Mouse (Mus musculus) hindbrain, embryonic 11.5 days (tissue): ENCODE data around the gene Krtap10-10. TPM values are rescaled to one million over a fixed set of nuclear protein-coding genes. Genes with fewer than 3 reads are reported as not detected.

Experiments
- ATAC-seq: fragments of 200-750 bp; cut with Nextera tagmentation; 2 replicates; pipeline ENCODE4 v1.8.0; 2017; ENCODE audit warnings: mild to moderate bottlenecking, moderate TSS enrichment, moderate library complexity; ENCODE audit not compliant: low FRiP score
- DNase-seq: peaks from one replicate; pipeline ENCODE4 v3.0.0-alpha.2; 2015; ENCODE audit warnings: low spot score
- H3K27ac ChIP-seq: fragments of 300-500 bp; sonication (generic); 2 replicates; pipeline ENCODE4 v1.5.1; 2014; ENCODE audit warnings: mild to moderate bottlenecking, low read depth, low read length
- H3K27me3 ChIP-seq: fragments of 300-500 bp; sonication (generic); 2 replicates; pipeline ENCODE4 v1.6.1; 2014; ENCODE audit warnings: mild to moderate bottlenecking, low read length, moderate library complexity, mixed read lengths; ENCODE audit not compliant: control insufficient read depth, insufficient read depth
- H3K36me3 ChIP-seq: fragments of 300-500 bp; sonication (generic); 2 replicates; pipeline ENCODE4 v1.6.1; 2014; ENCODE audit warnings: mild to moderate bottlenecking, low read length, moderate library complexity, mixed read lengths; ENCODE audit not compliant: control insufficient read depth, insufficient read depth
- H3K4me1 ChIP-seq: fragments of 300-500 bp; sonication (generic); replicated peaks from 2 replicates; pipeline ENCODE4 v1.6.1; 2014; ENCODE audit warnings: low read length, mixed read lengths; ENCODE audit not compliant: control insufficient read depth, insufficient read depth
- H3K4me2 ChIP-seq: fragments of 300-500 bp; sonication (generic); replicated peaks from 2 replicates; pipeline ENCODE4 v1.6.1; 2014; ENCODE audit warnings: mild to moderate bottlenecking, low read depth, low read length
- H3K4me3 ChIP-seq: fragments of 300-500 bp; sonication (generic); 2 replicates; pipeline ENCODE4 v1.5.1; 2014; ENCODE audit warnings: low read depth, low read length
- H3K9ac ChIP-seq: fragments of 300-500 bp; sonication (generic); 2 replicates; pipeline ENCODE4 v1.6.1; 2014; ENCODE audit warnings: low read depth, low read length
- H3K9me3 ChIP-seq: fragments of 300-500 bp; sonication (generic); 2 replicates; pipeline ENCODE4 v1.6.1; 2016; ENCODE audit warnings: low read length; ENCODE audit not compliant: control insufficient read depth
- WGBS: fragments of 180-500 bp; shearing (Covaris S2); extraction: QIAGEN DNeasy Blood & Tissue Kit; methylation state at CpG from one replicate; pipeline ENCODE4 v1.1.7; 2014; 5-methylcytosine and 5-hydroxymethylcytosine counted together
- polyA plus RNA-seq: library from polyadenylated mRNA; unstranded; fragments of >200 nt; fragmentation: Nextera tagmentation; extraction: Ambion mirVana; gene quantifications from 2 replicates; pipeline ENCODE4 v1.2.1, GENCODE M21; 2014

Krtap10-10 gene
- polyA plus RNA-seq, 1 experiment from 2014 or later, result not detected

- Histone ChIP-seq H3K27ac (no peak within 1 kb of the TSS), H3K36me3 (no peaks in the 10 kb centered on the region), H3K27me3 (no peaks in the 10 kb centered on the region), H3K4me3 (no peak within 1 kb of the TSS), H3K9ac (no peak within 1 kb of the TSS), H3K4me2 (no peak within 1 kb of the TSS), H3K9me3 (no peaks in the 10 kb centered on the region), H3K4me1 (no peaks in the 10 kb centered on the region)
- ATAC-seq (no peak), DNase-seq (no peak)
- WGBS, result 77% methylated on average over 5 of the region's 5 CpGs
Measured at GRCm38 (mm10) chr10:77811743-77812142, 24.0 kb upstream of the Krtap10-10 start, which contains the start of gene Gm9507. Gene Gm9507 (minus strand): TSS chr10:77811843.

GRCm38 (mm10) chr10:77814382-77814781 is 21.4 kb upstream of the Krtap10-10 start, which contains the start of gene Gm2696:
Gene Gm2696 (plus strand): TSS chr10:77814682.
- Histone ChIP-seq H3K27ac (no peak within 1 kb of the TSS), H3K27me3 (no peaks in the 10 kb centered on the region), H3K4me1 (no peaks in the 10 kb centered on the region), H3K4me3 (no peak within 1 kb of the TSS), H3K9me3 (no peaks in the 10 kb centered on the region), H3K36me3 (no peaks in the 10 kb centered on the region), H3K4me2 (no peak within 1 kb of the TSS), H3K9ac (no peak within 1 kb of the TSS)
- ATAC-seq (no peak), DNase-seq (no peak)
- WGBS, result 37% methylated on average over 4 of the region's 4 CpGs

GRCm38 (mm10) chr10:77815514-77815913 is 20.2 kb upstream of the Krtap10-10 start:
- no peak overlapping the region for H3K4me2 ChIP-seq
- ATAC-seq, result no peak
- no peak overlapping the region for H3K9ac ChIP-seq
- no peaks in the 10 kb centered on the region for H3K36me3 ChIP-seq
- WGBS, result 26% methylated on average over 5 of the region's 5 CpGs
- DNase-seq, result peak; percentile 58
- H3K4me3 ChIP-seq, result no peak overlapping the region
- no peaks in the 10 kb centered on the region for H3K9me3 ChIP-seq
- H3K27ac ChIP-seq, result no peak overlapping the region
- no peaks in the 10 kb centered on the region for H3K4me1 ChIP-seq
- H3K27me3 ChIP-seq, result no peaks in the 10 kb centered on the region

- WGBS, result 96% methylated on average over 4 of the region's 4 CpGs
- ATAC-seq, result no peak
Measured at GRCm38 (mm10) chr10:77818523-77818922, 17.2 kb upstream of the Krtap10-10 start.

GRCm38 (mm10) chr10:77819203-77819602 is 16.5 kb upstream of the Krtap10-10 start:
- no peak overlapping the region for H3K9ac ChIP-seq
- no peak overlapping the region for H3K27ac ChIP-seq
- WGBS, result 43% methylated on average over 4 of the region's 4 CpGs
- H3K9me3 ChIP-seq, result no peaks in the 10 kb centered on the region
- DNase-seq (no peak), ATAC-seq (no peak)
- H3K36me3 ChIP-seq, result no peaks in the 10 kb centered on the region
- no peaks in the 10 kb centered on the region for H3K4me1 ChIP-seq
- no peaks in the 10 kb centered on the region for H3K27me3 ChIP-seq
- H3K4me2 ChIP-seq, result no peak overlapping the region
- no peak overlapping the region for H3K4me3 ChIP-seq

More at GRCm38 (mm10) chr10:77818523-77818922, 17.2 kb upstream of the Krtap10-10 start:
- Histone ChIP-seq H3K4me3 (no peak overlapping the region), H3K27ac (no peak overlapping the region), H3K4me2 (no peak overlapping the region), H3K36me3 (no peaks in the 10 kb centered on the region), H3K27me3 (no peaks in the 10 kb centered on the region), H3K9me3 (no peaks in the 10 kb centered on the region), H3K9ac (no peak overlapping the region), H3K4me1 (no peaks in the 10 kb centered on the region)
- no peak for DNase-seq

GRCm38 (mm10) chr10:77826951-77827350 is 8.8 kb upstream of the Krtap10-10 start, which contains the start of gene Krtap10-4:
Gene Krtap10-4 (minus strand): TSS chr10:77827095.
- Histone ChIP-seq H3K4me2 (no peak within 1 kb of the TSS), H3K27me3 (no peaks in the 10 kb centered on the region), H3K4me1 (no peaks in the 10 kb centered on the region), H3K9me3 (no peaks in the 10 kb centered on the region), H3K9ac (no peak within 1 kb of the TSS), H3K27ac (no peak within 1 kb of the TSS), H3K36me3 (no peaks in the 10 kb centered on the region), H3K4me3 (no peak within 1 kb of the TSS)
- ATAC-seq, result no peak
- 74% methylated on average over 6 of the region's 6 CpGs for WGBS
- no peak for DNase-seq

GRCm38 (mm10) chr10:77839006-77839405 is 3.3 kb downstream of the Krtap10-10 start:
- H3K4me2 ChIP-seq, result no peak overlapping the region
- ATAC-seq, result no peak
- H3K4me1 ChIP-seq, result no peaks in the 10 kb centered on the region
- WGBS, result 76% methylated on average over 6 of the region's 6 CpGs
- H3K36me3 ChIP-seq, result no peaks in the 10 kb centered on the region
- H3K27ac ChIP-seq, result no peak overlapping the region
- H3K9ac ChIP-seq, result no peak overlapping the region
- no peak overlapping the region for H3K4me3 ChIP-seq
- 0 out of 2 replicates have a peak, but pooled peaks cover 3% of the 10 kb centered on the region for H3K9me3 ChIP-seq
- no peak for DNase-seq
- H3K27me3 ChIP-seq, result no peaks in the 10 kb centered on the region

GRCm38 (mm10) chr10:77846503-77846902 is 10.8 kb downstream of the Krtap10-10 start, which contains the start of gene Gm36176:
Gene Gm36176 (plus strand): TSS chr10:77846803.
- H3K4me1 ChIP-seq, result no peaks in the 10 kb centered on the region
- ATAC-seq (no peak), DNase-seq (no peak)
- no peak within 1 kb of the TSS for H3K4me3 ChIP-seq
- no peak within 1 kb of the TSS for H3K4me2 ChIP-seq
- WGBS, result 61% methylated on average over 3 of the region's 3 CpGs
- peaks cover 3% of the 10 kb centered on the region; the same call in 1 of the 2 replicates for H3K9me3 ChIP-seq
- no peaks in the 10 kb centered on the region for H3K36me3 ChIP-seq
- H3K27ac ChIP-seq, result no peak within 1 kb of the TSS
- no peak within 1 kb of the TSS for H3K9ac ChIP-seq
- H3K27me3 ChIP-seq, result no peaks in the 10 kb centered on the region

GRCm38 (mm10) chr10:77846961-77847360 is 11.2 kb downstream of the Krtap10-10 start:
- WGBS, result 11% methylated on average over 2 of the region's 2 CpGs

More at GRCm38 (mm10) chr10:77846961-77847360, 11.2 kb downstream of the Krtap10-10 start:
- Histone ChIP-seq H3K9me3 (peaks cover 3% of the 10 kb centered on the region; the same call in 1 of the 2 replicates), H3K27me3 (no peaks in the 10 kb centered on the region), H3K4me1 (no peaks in the 10 kb centered on the region), H3K4me3 (no peak overlapping the region), H3K4me2 (no peak overlapping the region), H3K27ac (no peak overlapping the region), H3K9ac (no peak overlapping the region), H3K36me3 (no peaks in the 10 kb centered on the region)
- no peak for ATAC-seq
- no peak for DNase-seq
